Mouse (Mus musculus): ENCODE results near the gene Gm13272.
"Not testable (repeated sequence)": the region's sequence is repeated elsewhere in the genome, so short reads cannot be mapped to it uniquely, and the experiment has no call there.

DNA sequence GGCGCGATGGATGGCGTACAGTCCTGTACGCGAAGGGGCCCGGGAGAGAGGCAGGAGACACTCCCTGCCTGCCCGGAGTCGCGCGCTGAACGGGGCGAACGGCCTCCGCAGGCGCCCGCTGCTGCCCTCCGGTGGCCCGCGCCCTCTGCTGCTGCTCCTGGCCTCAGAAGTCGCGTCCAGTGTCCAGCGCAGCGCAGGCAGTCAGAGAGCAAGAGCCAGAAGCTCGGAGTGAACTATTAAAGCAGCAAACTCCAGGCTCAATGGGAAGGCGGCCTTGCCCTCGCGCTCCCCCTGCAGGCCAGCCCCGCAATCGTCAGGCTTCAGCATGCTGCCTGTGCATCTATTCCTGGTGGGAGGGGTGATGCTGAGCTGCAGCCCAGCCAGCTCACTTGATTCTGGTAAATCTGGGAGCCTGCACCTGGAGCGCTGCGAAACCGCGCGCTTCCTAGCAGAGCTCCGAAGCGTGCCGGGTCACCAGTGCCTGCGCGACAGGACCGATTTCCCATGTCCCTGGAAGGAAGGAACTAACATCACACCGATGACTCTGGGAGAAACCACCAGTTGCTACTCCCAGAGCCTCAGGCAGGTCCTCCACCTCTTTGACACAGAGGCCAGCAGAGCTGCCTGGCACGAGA, 16.1 kb upstream of the Gm13272 start:
- TF ChIP-seq CTCF (IDR thresholded peaks at IDR 0.05; ENCODE audit: borderline replicate concordance, control insufficient read depth, extremely low read depth, insufficient read depth, low read length, poor library complexity) = peak; percentile 43; the same call in 1 of the 2 replicates
- TF ChIP-seq POLR2A (IDR thresholded peaks at IDR 0.05; ENCODE audit: control insufficient read depth, extremely low read depth, insufficient read depth, low read length, poor library complexity) = not testable (repeated sequence)

Measured in thymus, adult 2 months (tissue).